Mouse (Mus musculus): ENCODE measurements around the gene Phactr2.

DNA sequence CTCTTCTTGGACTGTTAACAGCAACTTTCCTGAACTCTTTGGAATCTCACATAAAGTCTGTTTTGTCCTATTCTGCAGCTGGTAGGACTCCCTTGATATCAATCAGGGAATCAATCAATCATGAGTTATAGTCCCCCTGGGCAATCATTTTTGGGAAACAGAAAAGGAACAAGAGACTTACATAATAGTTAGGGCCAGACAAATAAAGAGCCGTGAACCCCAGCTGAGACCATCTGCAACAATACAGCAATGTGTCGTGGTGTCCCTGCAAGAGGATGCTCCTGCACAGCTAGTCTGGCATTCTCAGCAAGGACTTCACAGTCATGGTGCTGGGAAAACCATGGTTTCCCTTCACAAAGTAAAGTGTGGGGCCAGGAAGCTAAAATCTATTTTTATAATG is 182.2 kb downstream of the Phactr2 start:
- TF ChIP-seq ZKSCAN1 (IDR thresholded peaks at IDR 0.05; ENCODE audit: borderline replicate concordance, low read depth, low read length) (no peak), POLR2A (IDR thresholded peaks at IDR 0.05; ENCODE audit: low read depth, low read length) (no peak), UBTF (IDR thresholded peaks at IDR 0.05; ENCODE audit: low read depth, low read length) (no peak), MAFK (IDR thresholded peaks at IDR 0.05; ENCODE audit: insufficient replicate concordance, low read length) (no peak), SMC3 (IDR thresholded peaks at IDR 0.05; ENCODE audit: low read depth, low read length) (no peak), IRF4 (IDR thresholded peaks at IDR 0.05; ENCODE audit: low read depth, low read length) (no peak), CHD1 (IDR thresholded peaks at IDR 0.05; ENCODE audit: low read depth, low read length) (no peak)
